Comparison of ENCODE assay signal across 8 mouse cellular contexts in genomic region chr7:35584786-35585190, GRCm38 (mm10). TPM values are rescaled to one million over a fixed set of nuclear protein-coding genes. Genes with fewer than 3 reads are reported as not detected.
A peak's percentile ranks its signal among the peaks of the same experiment; 100 is the strongest.
DNase-seq lines count a peak whose midpoint lies in the region; ATAC-seq and TF ChIP-seq lines count a peak whose summit lies in the region.

No protein-coding gene starts in this region.

- peak overlapping the region; percentile 100 for H3K4me2 ChIP-seq in limb, embryonic 15.5 days
- peak overlapping the region; percentile 77 for H3K4me2 ChIP-seq in midbrain, postnatal 0 days (ENCODE audit: low read depth, low read length, poor library complexity, severe bottlenecking)

- TF ChIP-seq POLR2A in cortical plate, adult 2 months (IDR thresholded peaks at IDR 0.05; ENCODE audit: extremely low read depth, insufficient read depth, low read length), result no peak

- intact Hi-C loops in heart, postnatal 10 days (cut with DNase I), result no loop called here

- under 1% methylated on average over 50 of the region's 50 CpGs for WGBS in limb, embryonic 15.5 days
- WGBS in midbrain, postnatal 0 days, result under 1% methylated on average over 50 of the region's 50 CpGs

- H3K9me3 ChIP-seq in megakaryocyte, embryonic 14.5 days, result peaks cover 8% of the 10 kb centered on the region
- no peaks in the 10 kb centered on the region for H3K9me3 ChIP-seq in limb, embryonic 15.5 days
- H3K9me3 ChIP-seq in midbrain, postnatal 0 days (ENCODE audit: low read length), result no peaks in the 10 kb centered on the region

- H3K9ac ChIP-seq in limb, embryonic 15.5 days, result peak overlapping the region; percentile 27; the same call in 1 of the 2 replicates
- H3K9ac ChIP-seq in midbrain, postnatal 0 days (replicated peaks; ENCODE audit: low read length, poor library complexity, severe bottlenecking), result no peak overlapping the region; the same call in 1 of the 2 replicates

- peaks cover 52% of the 10 kb centered on the region for H3K4me1 ChIP-seq in megakaryocyte, embryonic 14.5 days
- peaks cover 3% of the 10 kb centered on the region; the same call in 1 of the 2 replicates for H3K4me1 ChIP-seq in cortical plate, adult 2 months (ENCODE audit: control insufficient read depth, insufficient read depth, low read length)
- H3K4me1 ChIP-seq in limb, embryonic 15.5 days, result peaks cover 50% of the 10 kb centered on the region
- peaks cover 8% of the 10 kb centered on the region for H3K4me1 ChIP-seq in midbrain, postnatal 0 days (ENCODE audit: insufficient read depth, low read length)

- no peaks in the 10 kb centered on the region for H3K36me3 ChIP-seq in megakaryocyte, embryonic 14.5 days (replicated peaks; ENCODE audit: low read length)
- H3K36me3 ChIP-seq in limb, embryonic 15.5 days, result no peaks in the 10 kb centered on the region
- no peaks in the 10 kb centered on the region for H3K36me3 ChIP-seq in midbrain, postnatal 0 days (ENCODE audit: insufficient read depth, low read length)

- peak overlapping the region; percentile 93 for H3K4me3 ChIP-seq in megakaryocyte, embryonic 14.5 days (replicated peaks)
- peak overlapping the region; percentile 33 for H3K4me3 ChIP-seq in cortical plate, adult 2 months (ENCODE audit: insufficient read depth, low read length)
- H3K4me3 ChIP-seq in limb, embryonic 15.5 days, result peak overlapping the region; percentile 65
- H3K4me3 ChIP-seq in midbrain, postnatal 0 days (ENCODE audit: low read depth, low read length), result peak overlapping the region; percentile 87

- H3K27me3 ChIP-seq in megakaryocyte, embryonic 14.5 days (replicated peaks), result peaks cover 49% of the 10 kb centered on the region
- H3K27me3 ChIP-seq in limb, embryonic 15.5 days, result peaks cover 28% of the 10 kb centered on the region
- peaks cover 30% of the 10 kb centered on the region for H3K27me3 ChIP-seq in midbrain, postnatal 0 days (ENCODE audit: insufficient read depth, low read length)

- no peak for ATAC-seq in megakaryocyte, adult 5-6 weeks (ENCODE audit: poor library complexity, severe bottlenecking)
- ATAC-seq in limb, embryonic 15.5 days (ENCODE audit: insufficient number of reproducible peaks, low FRiP score, low TSS enrichment, low read depth), result no peak
- ATAC-seq in midbrain, postnatal 0 days (ENCODE audit: low FRiP score), result no peak

- no peak overlapping the region for H3K27ac ChIP-seq in cortical plate, adult 2 months (ENCODE audit: insufficient read depth, low read length)
- H3K27ac ChIP-seq in limb, embryonic 15.5 days, result no peak overlapping the region
- no peak overlapping the region for H3K27ac ChIP-seq in midbrain, postnatal 0 days (ENCODE audit: low read depth, low read length)

- TF ChIP-seq CTCF in cortical plate, adult 2 months (IDR thresholded peaks at IDR 0.05; ENCODE audit: extremely low read depth, insufficient read depth, low read length), result no peak
- TF ChIP-seq CTCF in midbrain, postnatal 0 days (IDR thresholded peaks at IDR 0.05), result no peak

- peak; percentile 38 to 47 for DNase-seq in heart, postnatal 10 days
- DNase-seq in midbrain, postnatal 0 days (ENCODE audit: low spot score), result peak; percentile 10
- peak; percentile 73 for DNase-seq in thymus, postnatal 4 days
- DNase-seq in right cerebral cortex, adult 18-20 months, result no peak

RNA-seq across cellular contexts. Expression of gene Rgs9bp, which starts 0.6 kb away (rescaled TPM):
- polyA plus RNA-seq in megakaryocyte, embryonic 14.5 days (2012; ENCODE audit: insufficient read depth, low replicate concordance), result 0.03 TPM in 1 of 2 replicates, not detected in the other
- 0.09 TPM in 1 of 2 replicates, not detected in the other for total RNA-seq in megakaryocyte, adult 5-6 weeks (2015)
- 0.04 and 0.11 TPM in 2 replicates for total RNA-seq in megakaryocyte, adult 5-6 weeks (2017)
- polyA plus RNA-seq in cortical plate, adult 2 months (2012; rRNA removed), result 0.08 TPM in 2 replicates
- total RNA-seq in heart, postnatal 10 days (2021), result under 1 TPM; 0.10 to 0.12 TPM
- polyA plus RNA-seq in limb, embryonic 15.5 days (2015; fragmentation: Nextera tagmentation; extraction: Ambion mirVana), result 0.52 and 0.63 TPM in 2 replicates
- 0.11 and 0.24 TPM in 2 replicates for total RNA-seq in midbrain, postnatal 0 days (2014; rRNA removed)
- polyA plus RNA-seq in midbrain, postnatal 0 days (2015; fragmentation: Nextera tagmentation; extraction: Ambion mirVana), result 0.05 TPM in 1 of 2 replicates, not detected in the other

RNA-seq across cellular contexts. Expression of gene Ankrd27, which starts 1.3 kb away (rescaled TPM):
- 8.0 and 33.7 TPM in 2 replicates for polyA plus RNA-seq in megakaryocyte, embryonic 14.5 days (2012; ENCODE audit: insufficient read depth, low replicate concordance)
- total RNA-seq in megakaryocyte, adult 5-6 weeks (2015), result 11.6 and 16.8 TPM in 2 replicates
- 17.0 and 21.4 TPM in 2 replicates for total RNA-seq in megakaryocyte, adult 5-6 weeks (2017)
- polyA plus RNA-seq in cortical plate, adult 2 months (2012; rRNA removed), result 34.9 and 38.0 TPM in 2 replicates
- total RNA-seq in heart, postnatal 10 days (2021), result 10 to 100 TPM; 15.6 to 16.4 TPM
- 54.4 and 55.0 TPM in 2 replicates for polyA plus RNA-seq in limb, embryonic 15.5 days (2015; fragmentation: Nextera tagmentation; extraction: Ambion mirVana)
- 17.9 and 24.7 TPM in 2 replicates for total RNA-seq in midbrain, postnatal 0 days (2014; rRNA removed)
- polyA plus RNA-seq in midbrain, postnatal 0 days (2015; fragmentation: Nextera tagmentation; extraction: Ambion mirVana), result 11.4 and 11.9 TPM in 2 replicates

RNA-seq across cellular contexts. Expression of gene Nudt19, which starts 28.7 kb away (rescaled TPM):
- 5.3 and 9.6 TPM in 2 replicates for polyA plus RNA-seq in megakaryocyte, embryonic 14.5 days (2012; ENCODE audit: insufficient read depth, low replicate concordance)
- total RNA-seq in megakaryocyte, adult 5-6 weeks (2015), result 39.6 and 46.4 TPM in 2 replicates
- total RNA-seq in megakaryocyte, adult 5-6 weeks (2017), result 21.1 and 22.2 TPM in 2 replicates
- polyA plus RNA-seq in cortical plate, adult 2 months (2012; rRNA removed), result 123 and 129 TPM in 2 replicates
- total RNA-seq in heart, postnatal 10 days (2021), result 10 to 100 TPM; 74.6 to 83.4 TPM
- polyA plus RNA-seq in limb, embryonic 15.5 days (2015; fragmentation: Nextera tagmentation; extraction: Ambion mirVana), result 47.5 and 49.3 TPM in 2 replicates
- total RNA-seq in midbrain, postnatal 0 days (2014; rRNA removed), result 49.3 and 57.7 TPM in 2 replicates
- 128 and 141 TPM in 2 replicates for polyA plus RNA-seq in midbrain, postnatal 0 days (2015; fragmentation: Nextera tagmentation; extraction: Ambion mirVana)

RNA-seq across cellular contexts. Expression of gene Tdrd12, which starts 47.2 kb away (rescaled TPM):
- 0.12 TPM in 1 of 2 replicates, not detected in the other for polyA plus RNA-seq in megakaryocyte, embryonic 14.5 days (2012; ENCODE audit: insufficient read depth, low replicate concordance)
- not detected in 2 replicates for total RNA-seq in megakaryocyte, adult 5-6 weeks (2015)
- total RNA-seq in megakaryocyte, adult 5-6 weeks (2017), result not detected in 2 replicates
- 0.25 and 0.40 TPM in 2 replicates for polyA plus RNA-seq in cortical plate, adult 2 months (2012; rRNA removed)
- total RNA-seq in heart, postnatal 10 days (2021), result 1 to 10 TPM in 1 of 2 experiments, under 1 TPM in 1; 0.60 to 1.3 TPM
- 0.19 and 0.36 TPM in 2 replicates for polyA plus RNA-seq in limb, embryonic 15.5 days (2015; fragmentation: Nextera tagmentation; extraction: Ambion mirVana)
- total RNA-seq in midbrain, postnatal 0 days (2014; rRNA removed), result 0.19 and 0.38 TPM in 2 replicates
- polyA plus RNA-seq in midbrain, postnatal 0 days (2015; fragmentation: Nextera tagmentation; extraction: Ambion mirVana), result 0.58 and 0.79 TPM in 2 replicates

Comparison
In these comparisons a context has a peak if more than half of its experiments do, and no peak if none do; other contexts are left out.
1. H3K4me3 ChIP-seq: peak in every context shown above with its lines; median percentile 93 in megakaryocyte, embryonic 14.5 days; 87 in midbrain, postnatal 0 days; 65 in limb, embryonic 15.5 days; 33 in cortical plate, adult 2 months.